Mouse (Mus musculus) thymus, postnatal 36 days (tissue): Measurements from ENCODE around the gene Eif2b3.
A peak's percentile ranks its signal among the peaks of the same experiment; 100 is the strongest.

Experiments
- DNase-seq, 2 experiments: peaks; one replicate each; pipeline ENCODE4 v3.0.0; 2022; ENCODE audit warnings: mixed read lengths in 2 of 2

Gene Eif2b3

GRCm38 (mm10) chr4:117019206-117020134 lies at the start of gene Eif2b3:
Eif2b3 (plus strand) TSS chr4:117019402.
- peak; percentile 89 to 91 for DNase-seq

- DNase-seq, result no peak
These were observed 42.7 kb upstream of the Eif2b3 start for GRCm38 (mm10) chr4:116976503-116976902.

DNA sequence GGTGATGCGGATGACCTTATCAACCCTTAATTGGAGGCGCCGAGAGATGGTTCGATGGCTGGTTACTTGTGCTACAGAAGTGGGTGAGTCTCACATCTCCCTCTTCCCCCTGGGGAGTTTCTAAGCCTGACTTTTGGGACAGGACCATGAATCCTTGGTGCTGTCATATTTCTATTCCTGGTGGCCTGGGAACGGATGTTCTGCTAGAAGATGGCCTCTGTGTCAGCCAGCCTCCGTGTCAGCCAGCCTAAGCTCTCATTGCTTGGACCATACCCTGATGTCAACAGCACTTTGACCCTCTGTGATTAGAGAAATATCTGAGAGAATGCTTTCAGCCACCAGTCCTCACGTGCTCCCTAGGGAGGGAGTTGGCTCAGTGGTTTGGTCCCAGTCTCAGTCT lies 33.5 kb upstream of the Eif2b3 start:
- DNase-seq, result no peak

DNA sequence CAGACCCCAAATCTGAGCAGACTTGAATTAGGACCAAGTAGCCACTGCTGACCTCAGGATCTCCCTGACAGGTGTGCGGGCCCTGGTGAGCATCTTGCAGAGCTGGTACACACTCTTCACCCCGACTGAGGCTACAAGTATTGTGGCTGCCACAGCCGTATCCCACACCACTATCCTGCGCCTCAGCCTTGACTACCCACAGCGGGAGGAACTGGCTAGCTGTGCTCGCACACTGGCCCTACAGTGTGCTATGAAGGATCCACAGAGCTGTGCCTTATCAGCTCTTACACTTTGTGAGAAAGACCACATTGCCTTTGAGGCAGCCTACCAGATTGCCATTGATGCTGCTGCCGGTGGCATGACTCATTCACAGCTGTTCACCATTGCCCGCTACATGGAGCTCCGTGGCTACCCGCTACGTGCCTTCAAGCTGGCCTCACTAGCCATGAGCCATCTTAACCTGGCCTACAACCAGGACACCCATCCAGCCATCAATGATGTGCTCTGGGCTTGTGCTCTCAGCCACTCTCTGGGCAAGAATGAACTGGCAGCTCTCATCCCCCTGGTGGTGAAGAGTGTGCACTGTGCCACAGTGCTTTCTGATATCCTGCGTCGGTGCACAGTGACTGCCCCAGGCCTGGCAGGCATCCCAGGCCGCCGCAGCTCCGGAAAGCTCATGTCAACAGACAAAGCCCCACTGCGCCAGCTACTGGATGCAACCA lies 32.6 kb upstream of the Eif2b3 start:
- DNase-seq, result peak; percentile 65 to 76

GRCm38 (mm10) chr4:116987122-116987456 lies 32.1 kb upstream of the Eif2b3 start:
- no peak for DNase-seq

- no peak for DNase-seq
These were observed 29.5 kb upstream of the Eif2b3 start for GRCm38 (mm10) chr4:116989731-116990130.

GRCm38 (mm10) chr4:116991366-116991765 lies 27.8 kb upstream of the Eif2b3 start:
- DNase-seq, result peak; percentile 69 to 77

DNA sequence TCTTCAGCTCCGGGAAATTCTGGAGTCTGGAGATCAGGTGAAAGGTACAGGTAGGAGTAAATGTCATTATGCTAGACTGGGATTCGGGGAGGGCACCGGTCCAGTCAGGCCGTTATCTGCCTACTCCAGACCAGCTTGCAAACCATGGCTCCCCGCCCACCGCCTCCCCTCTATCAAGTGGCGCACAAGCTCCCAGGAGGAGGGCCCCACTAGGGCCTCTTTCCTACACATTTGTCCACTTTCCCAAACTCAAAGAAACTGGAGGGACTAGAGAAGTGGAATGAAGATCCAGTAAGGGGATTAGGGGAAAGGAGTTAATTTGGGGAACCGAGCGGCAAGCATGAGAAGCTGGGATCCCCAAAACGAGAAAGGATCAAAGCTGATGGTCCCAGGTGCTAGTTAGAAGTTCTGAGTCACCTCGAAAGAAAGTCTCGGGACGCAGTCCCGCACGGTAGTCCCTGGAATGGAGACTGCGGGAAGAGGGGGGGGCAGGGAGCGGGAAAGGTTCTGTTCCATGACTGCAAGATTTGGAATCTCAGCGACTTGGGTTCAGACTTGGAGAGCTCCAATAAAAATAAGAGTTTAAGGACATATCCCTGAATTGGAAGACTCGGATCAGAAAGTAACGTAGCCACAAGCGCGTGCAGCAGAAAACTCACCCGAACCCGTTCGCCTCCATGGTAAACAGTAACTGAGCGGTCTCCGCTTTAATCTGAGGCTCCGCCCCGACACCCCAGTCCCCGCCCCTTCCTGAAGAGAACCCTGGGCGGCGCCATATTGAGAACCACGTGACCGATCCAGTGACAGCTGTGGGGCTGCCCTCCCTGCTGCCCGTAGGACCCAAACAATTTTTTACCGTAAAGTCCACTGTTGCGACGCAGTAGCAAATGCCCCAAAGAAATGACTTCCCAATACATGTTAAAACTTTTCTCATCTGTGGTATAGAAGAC lies 25.3 kb upstream of the Eif2b3 start, which contains the start of gene Urod:
Gene Urod (minus strand): TSS at position 742 of the 950 bp plus-strand sequence.
- DNase-seq, result peak; percentile 96

- DNase-seq, result peak; percentile 59
These were observed 23.9 kb upstream of the Eif2b3 start, which contains the start of gene Hectd3 for GRCm38 (mm10) chr4:116995131-116995797. Hectd3 (plus strand) TSS chr4:116995317.

DNA sequence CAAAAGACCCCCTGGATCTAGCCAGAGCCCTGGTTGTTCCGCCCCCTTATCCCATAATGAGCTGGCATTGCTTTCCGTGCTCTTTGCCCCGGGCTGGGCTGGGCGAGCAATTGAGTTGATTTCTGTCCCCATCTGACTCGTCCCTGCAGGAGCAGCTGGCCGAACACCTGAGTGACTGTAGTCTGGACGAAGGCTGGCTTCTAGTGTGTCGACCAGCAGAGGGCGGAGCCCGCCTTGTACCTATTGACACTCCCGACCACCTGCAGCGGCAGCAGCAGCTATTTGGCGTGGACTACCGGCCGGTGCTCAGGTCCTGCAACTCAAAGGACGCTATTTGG lies 23.4 kb upstream of the Eif2b3 start:
- DNase-seq, result peak; percentile 45 to 52

GRCm38 (mm10) chr4:116999513-117000154 lies 19.6 kb upstream of the Eif2b3 start:
- DNase-seq, result no peak

DNA sequence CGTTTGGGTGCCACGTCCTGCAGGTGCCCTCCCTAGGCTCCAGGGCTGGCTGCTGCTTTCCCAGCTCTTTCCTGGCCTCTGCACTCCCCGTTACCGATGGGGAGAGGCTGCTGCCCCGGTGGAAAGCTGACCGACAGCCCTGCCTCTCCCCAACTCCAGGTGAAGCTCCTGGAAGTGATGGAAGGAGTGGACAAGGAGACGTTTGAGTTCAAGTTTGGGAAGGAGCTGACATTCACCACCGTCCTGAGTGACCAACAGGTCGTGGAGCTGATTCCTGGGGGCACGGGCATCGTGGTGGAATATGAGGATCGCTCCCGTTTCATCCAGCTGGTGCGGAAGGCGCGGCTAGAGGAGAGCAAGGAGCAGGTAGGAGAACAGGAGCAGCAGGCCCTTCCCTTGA lies 17.2 kb upstream of the Eif2b3 start:
- DNase-seq, result no peak

GRCm38 (mm10) chr4:117002543-117003521 lies 16.4 kb upstream of the Eif2b3 start:
- peak; percentile 19 to 26 for DNase-seq

- DNase-seq, result no peak
These were observed 14.6 kb upstream of the Eif2b3 start for GRCm38 (mm10) chr4:117004649-117005048.

GRCm38 (mm10) chr4:117005611-117006400 lies 13.4 kb upstream of the Eif2b3 start:
- DNase-seq, result no peak

DNA sequence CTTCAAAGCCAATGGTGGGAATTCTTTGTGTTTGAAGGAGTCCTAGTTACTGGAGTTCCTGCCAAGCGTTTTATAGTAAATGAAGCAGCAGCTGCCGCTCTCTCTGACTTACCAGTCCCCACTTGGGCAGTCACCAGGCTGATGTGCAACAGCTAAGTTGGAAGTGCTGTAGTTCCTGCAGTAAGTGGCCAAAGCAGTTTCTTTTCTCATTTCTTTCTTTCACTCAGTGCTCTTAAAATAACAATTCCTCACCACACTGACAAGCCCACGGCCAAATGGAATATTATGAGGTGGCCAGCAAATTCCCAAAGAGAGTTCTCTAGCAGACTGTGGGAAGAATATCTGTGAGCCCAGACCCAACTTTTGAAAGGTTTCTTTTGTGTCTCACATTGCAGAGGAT lies 12.1 kb upstream of the Eif2b3 start:
- DNase-seq, result no peak

GRCm38 (mm10) chr4:117010231-117010630 lies 9.0 kb upstream of the Eif2b3 start:
- no peak for DNase-seq

DNA sequence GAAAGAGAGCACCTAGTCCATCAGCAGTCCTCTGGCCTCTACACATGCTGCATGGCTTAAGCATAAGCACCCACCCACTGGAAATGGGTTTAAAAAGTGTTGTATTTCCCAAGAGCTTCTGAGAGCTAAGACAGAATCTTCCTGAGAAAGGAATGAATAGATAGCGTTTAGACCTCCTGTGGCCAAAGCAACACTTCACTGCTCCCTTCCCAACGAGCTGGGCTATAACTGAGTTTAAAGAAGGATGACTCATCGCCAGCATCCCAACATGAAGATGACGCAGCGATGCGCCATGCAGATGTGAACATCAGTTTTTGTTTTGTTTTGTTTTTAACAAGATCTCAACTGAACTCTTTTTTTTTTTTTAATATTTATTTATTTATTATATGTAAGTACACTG lies 5.6 kb upstream of the Eif2b3 start:
- no peak for DNase-seq

GRCm38 (mm10) chr4:117014901-117015415 lies 4.2 kb upstream of the Eif2b3 start:
- no peak for DNase-seq
